24 mouse cellular contexts compared by ENCODE assay signal in the genomic region with DNA sequence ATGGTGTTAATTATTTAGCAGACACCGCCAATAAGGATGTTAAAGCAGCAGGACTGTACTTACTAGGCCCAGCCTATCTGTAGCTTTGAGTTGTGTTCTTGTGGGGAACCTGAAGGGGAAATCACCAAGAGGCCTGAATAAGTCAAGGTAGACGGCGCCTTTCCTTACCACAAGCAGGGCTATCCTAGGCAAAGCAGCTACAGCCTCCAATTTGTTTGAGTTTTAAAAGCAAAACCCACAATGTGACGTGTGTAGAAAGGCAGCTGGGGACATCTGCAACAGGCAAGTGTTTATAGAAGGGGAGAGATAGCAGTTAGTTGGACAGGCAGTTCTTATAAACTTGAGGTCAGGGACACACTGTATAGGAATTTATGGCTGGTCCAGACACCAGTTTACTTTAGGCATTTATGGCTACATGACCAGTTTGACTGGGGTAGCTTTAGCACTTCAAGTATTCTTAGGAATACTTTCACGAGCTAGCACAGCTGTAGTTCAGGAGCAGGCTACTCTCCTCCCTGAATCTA. TPM values are rescaled to one million over a fixed set of nuclear protein-coding genes. Genes with fewer than 3 reads are reported as not detected.
DNase-seq lines count a peak whose midpoint lies in the region; ATAC-seq and TF ChIP-seq lines count a peak whose summit lies in the region.
"Had no signal": no experiment of that assay in that cellular context is flagged by ENCODE, and none has a peak within 500 bp of the region (broad histone marks: within the 10 kb centered on the region; RNA-seq: fewer than 3 reads in every experiment).

No protein-coding gene starts in this region.

- H3K36me3 ChIP-seq in liver, adult 2 months (ENCODE audit: control insufficient read depth, insufficient read depth, low read length): no peaks in the 10 kb centered on the region
- H3K36me3 ChIP-seq in liver, embryonic 12.5 days: no peaks in the 10 kb centered on the region
- H3K36me3 ChIP-seq in stomach, embryonic 14.5 days (ENCODE audit: control insufficient read depth, insufficient read depth, low read length): no peaks in the 10 kb centered on the region
- H3K36me3 ChIP-seq: embryonic facial prominence, embryonic 12.5 days; G1E; hindbrain, embryonic 10.5 days; liver, embryonic 13.5 days; midbrain, embryonic 10.5 days; neural tube, embryonic 13.5 days had no signal

- no peaks in the 10 kb centered on the region for H3K9me3 ChIP-seq in liver, embryonic 12.5 days (replicated peaks)
- H3K9me3 ChIP-seq in stomach, embryonic 14.5 days (ENCODE audit: control insufficient read depth, low read depth, low read length): no peaks in the 10 kb centered on the region
- H3K9me3 ChIP-seq: embryonic facial prominence, embryonic 12.5 days; G1E; hindbrain, embryonic 10.5 days; liver, embryonic 13.5 days; midbrain, embryonic 10.5 days; neural tube, embryonic 13.5 days had no signal

- no peak overlapping the region for H3K4me2 ChIP-seq in liver, embryonic 12.5 days
- no peak overlapping the region for H3K4me2 ChIP-seq in stomach, embryonic 14.5 days (replicated peaks; ENCODE audit: low read depth, low read length)
- H3K4me2 ChIP-seq: embryonic facial prominence, embryonic 12.5 days; heart, embryonic 11.5 days; liver, embryonic 13.5 days; neural tube, embryonic 13.5 days had no signal

- peak; percentile 23 for DNase-seq in liver, adult 2 months (ENCODE audit: extremely low read depth, low read depth, low spot score)
- DNase-seq in lung, postnatal 10 days: peak; percentile 38
- DNase-seq in lung, postnatal 14 days: no peak
- DNase-seq in gastrocnemius, postnatal 36 days: no peak
- DNase-seq in urinary bladder, adult 18-20 months (ENCODE audit: low spot score in 2 of 2): no peak
- DNase-seq: adrenal gland, adult 2 months; cerebellum, adult 11-12 months; cerebellum, postnatal 25 days; forebrain, postnatal 0 days; heart, postnatal 10 days; kidney, adult 2 months; kidney, postnatal 14 days; liver, embryonic 13.5 days had no signal

- H3K27ac ChIP-seq in liver, adult 2 months (replicated peaks; ENCODE audit: insufficient read depth, low read depth, low read length): no peak overlapping the region
- no peak overlapping the region for H3K27ac ChIP-seq in liver, embryonic 12.5 days
- H3K27ac ChIP-seq in stomach, embryonic 14.5 days (ENCODE audit: low read length): peak overlapping the region; percentile 79
- H3K27ac ChIP-seq: embryonic facial prominence, embryonic 12.5 days; hindbrain, embryonic 10.5 days; liver, embryonic 13.5 days; midbrain, embryonic 10.5 days; neural tube, embryonic 13.5 days had no signal

- no peak overlapping the region for H3K9ac ChIP-seq in liver, adult 2 months (ENCODE audit: low read depth, low read length)
- no peak overlapping the region for H3K9ac ChIP-seq in liver, embryonic 12.5 days
- H3K9ac ChIP-seq in stomach, embryonic 14.5 days (replicated peaks; ENCODE audit: low read depth, low read length): no peak overlapping the region
- H3K9ac ChIP-seq: embryonic facial prominence, embryonic 12.5 days; forebrain, postnatal 0 days; liver, embryonic 13.5 days; neural tube, embryonic 13.5 days had no signal

- intact Hi-C loops in gastrocnemius, postnatal 36 days (cut with DNase I): no loop called here

- no peak for TF ChIP-seq POLR2A in liver, adult 2 months (IDR thresholded peaks at IDR 0.05; ENCODE audit: extremely low read depth, insufficient read depth, low read length)

- no peak overlapping the region for H3K4me3 ChIP-seq in liver, adult 2 months (ENCODE audit: insufficient read depth, low read depth, low read length)
- H3K4me3 ChIP-seq in liver, embryonic 12.5 days: no peak overlapping the region
- no peak overlapping the region for H3K4me3 ChIP-seq in stomach, embryonic 14.5 days (ENCODE audit: low read depth, low read length)
- H3K4me3 ChIP-seq: embryonic facial prominence, embryonic 12.5 days; hindbrain, embryonic 10.5 days; liver, embryonic 13.5 days; midbrain, embryonic 10.5 days; myocyte; neural tube, embryonic 13.5 days had no signal

- WGBS in liver, adult 2 months: 88% methylated on average over 5 of the region's 5 CpGs
- 63% methylated on average over 5 of the region's 5 CpGs for WGBS in liver, embryonic 12.5 days (ENCODE audit: insufficient replicate concordance)
- WGBS in stomach, embryonic 14.5 days: 47% methylated on average over 5 of the region's 5 CpGs

- H3K27me3 ChIP-seq in liver, adult 2 months (ENCODE audit: control insufficient read depth, insufficient read depth, low read length): no peaks in the 10 kb centered on the region
- H3K27me3 ChIP-seq in liver, embryonic 12.5 days (replicated peaks): peaks cover 4% of the 10 kb centered on the region
- no peaks in the 10 kb centered on the region for H3K27me3 ChIP-seq in stomach, embryonic 14.5 days (ENCODE audit: control insufficient read depth, insufficient read depth, low read length)
- H3K27me3 ChIP-seq: embryonic facial prominence, embryonic 12.5 days; neural tube, embryonic 13.5 days had no signal

- peaks cover 3% of the 10 kb centered on the region; the same call in 1 of the 2 replicates for H3K4me1 ChIP-seq in liver, adult 2 months (ENCODE audit: control insufficient read depth, insufficient read depth, low read length)
- H3K4me1 ChIP-seq in liver, embryonic 12.5 days: peaks cover 10% of the 10 kb centered on the region
- H3K4me1 ChIP-seq in stomach, embryonic 14.5 days (ENCODE audit: control insufficient read depth, insufficient read depth, low read length): peaks cover 19% of the 10 kb centered on the region

- ATAC-seq in liver, embryonic 12.5 days: no peak
- no peak for ATAC-seq in stomach, embryonic 14.5 days (ENCODE audit: insufficient number of reproducible peaks, insufficient read depth, low FRiP score, low read depth)
- ATAC-seq: forebrain, postnatal 0 days; hindbrain, embryonic 16.5 days; midbrain, embryonic 16.5 days had no signal

- no peaks in the 10 kb centered on the region; the same call in 1 of the 2 replicates for H3K79me2 ChIP-seq in liver, adult 2 months (ENCODE audit: control insufficient read depth, insufficient read depth, low read length)

- TF ChIP-seq CTCF in liver, adult 2 months (IDR thresholded peaks at IDR 0.05; ENCODE audit: low read depth, low read length): no peak

RNA-seq across cellular contexts. Expression of gene Synj2, which starts 29.3 kb away (rescaled TPM):
- 3.0 and 3.7 TPM in 2 replicates for total RNA-seq in liver, adult 2 months (2014; rRNA removed)
- 0.66 and 1.2 TPM in 2 replicates for polyA plus RNA-seq in liver, adult 2 months (2012; rRNA removed)
- polyA plus RNA-seq in liver, embryonic 12.5 days (2016; fragmentation: Nextera tagmentation; extraction: Ambion mirVana): 1.6 and 1.8 TPM in 2 replicates
- 7.5 and 10.3 TPM in 2 replicates for polyA plus RNA-seq in stomach, embryonic 14.5 days (2014; fragmentation: Nextera tagmentation; extraction: Ambion mirVana)
- 10 to 100 TPM; 27.2 to 47.5 TPM for total RNA-seq in gastrocnemius, postnatal 36 days (2021)

Comparison
In these comparisons a context has a peak if more than half of its experiments do, and no peak if none do; other contexts are left out.
1. DNase-seq: peak in liver, adult 2 months (single experiment) and lung, postnatal 10 days (single experiment); none in lung, postnatal 14 days (single experiment), gastrocnemius, postnatal 36 days (0 of 2) and urinary bladder, adult 18-20 months (0 of 2).